Mouse (Mus musculus) heart, embryonic 13.5 days (tissue): ENCODE data around the gene 5730596B20Rik. TPM values are rescaled to one million over a fixed set of nuclear protein-coding genes. Genes with fewer than 3 reads are reported as not detected.

Experiments
- ATAC-seq: fragments of 200-750 bp; cut with Nextera tagmentation; 2 replicates; pipeline ENCODE4 v1.8.0; 2017; ENCODE audit warnings: moderate TSS enrichment; ENCODE audit not compliant: insufficient number of reproducible peaks, low FRiP score, low TSS enrichment; ENCODE audit errors: extremely low read depth
- H3K27ac ChIP-seq: fragments of 300-500 bp; sonication (generic); replicated peaks from 2 replicates; pipeline ENCODE4 v1.5.1; 2015; ENCODE audit warnings: moderate library complexity, mild to moderate bottlenecking, inconsistent platforms
- H3K27me3 ChIP-seq: fragments of 300-500 bp; sonication (generic); replicated peaks from 2 replicates; pipeline ENCODE4 v1.6.1; 2015; ENCODE audit warnings: mild to moderate bottlenecking, inconsistent platforms
- H3K36me3 ChIP-seq: fragments of 300-500 bp; sonication (generic); 2 replicates; pipeline ENCODE4 v1.6.1; 2015; ENCODE audit warnings: mild to moderate bottlenecking, inconsistent platforms
- H3K4me1 ChIP-seq: fragments of 300-500 bp; sonication (generic); 2 replicates; pipeline ENCODE4 v1.6.1; 2015; ENCODE audit warnings: inconsistent platforms
- H3K4me2 ChIP-seq: fragments of 300-500 bp; sonication (generic); 2 replicates; pipeline ENCODE4 v1.6.1; 2015; ENCODE audit warnings: inconsistent platforms, mild to moderate bottlenecking, moderate library complexity
- H3K4me3 ChIP-seq: fragments of 300-500 bp; sonication (generic); 2 replicates; pipeline ENCODE4 v1.5.1; 2015; ENCODE audit warnings: moderate library complexity, mild to moderate bottlenecking, inconsistent platforms
- H3K9ac ChIP-seq: fragments of 300-500 bp; sonication (generic); 2 replicates; pipeline ENCODE4 v1.6.1; 2015; ENCODE audit warnings: inconsistent platforms, mild to moderate bottlenecking, moderate library complexity
- H3K9me3 ChIP-seq: fragments of 300-500 bp; sonication (generic); 2 replicates; pipeline ENCODE4 v1.6.1; 2016; ENCODE audit warnings: inconsistent platforms
- WGBS: fragments of 180-500 bp; shearing (Covaris S2); methylation state at CpG from one replicate; pipeline ENCODE4 v1.1.7; 2015; ENCODE audit warnings: mixed read lengths; 5-methylcytosine and 5-hydroxymethylcytosine counted together
- polyA plus RNA-seq: library from polyadenylated mRNA; unstranded; fragments of >200 nt; fragmentation: Nextera tagmentation; extraction: Ambion mirVana; gene quantifications from 2 replicates; pipeline ENCODE4 v1.2.1, GENCODE M21; 2015

Gene 5730596B20Rik
- polyA plus RNA-seq, 1 experiment from 2014 or later, result 0.33 TPM

- no peak overlapping the region for H3K27ac ChIP-seq
- peak overlapping the region; percentile 19 for H3K4me2 ChIP-seq
- no peaks in the 10 kb centered on the region for H3K36me3 ChIP-seq
- peaks cover 100% of the 10 kb centered on the region for H3K27me3 ChIP-seq
- no peak for ATAC-seq
- no peak overlapping the region for H3K4me3 ChIP-seq
- H3K9ac ChIP-seq, result 0 out of 2 replicates have a peak overlapping the region, but pooled peaks have one; percentile 15
- 44% methylated on average over 1 of the region's 1 CpGs for whole genome bisulfite sequencing
- no peaks in the 10 kb centered on the region for H3K9me3 ChIP-seq
- peaks cover 24% of the 10 kb centered on the region for H3K4me1 ChIP-seq
Observed at GRCm38 (mm10) chr6:52201269-52201668, 24.0 kb downstream of the 5730596B20Rik start.

DNA sequence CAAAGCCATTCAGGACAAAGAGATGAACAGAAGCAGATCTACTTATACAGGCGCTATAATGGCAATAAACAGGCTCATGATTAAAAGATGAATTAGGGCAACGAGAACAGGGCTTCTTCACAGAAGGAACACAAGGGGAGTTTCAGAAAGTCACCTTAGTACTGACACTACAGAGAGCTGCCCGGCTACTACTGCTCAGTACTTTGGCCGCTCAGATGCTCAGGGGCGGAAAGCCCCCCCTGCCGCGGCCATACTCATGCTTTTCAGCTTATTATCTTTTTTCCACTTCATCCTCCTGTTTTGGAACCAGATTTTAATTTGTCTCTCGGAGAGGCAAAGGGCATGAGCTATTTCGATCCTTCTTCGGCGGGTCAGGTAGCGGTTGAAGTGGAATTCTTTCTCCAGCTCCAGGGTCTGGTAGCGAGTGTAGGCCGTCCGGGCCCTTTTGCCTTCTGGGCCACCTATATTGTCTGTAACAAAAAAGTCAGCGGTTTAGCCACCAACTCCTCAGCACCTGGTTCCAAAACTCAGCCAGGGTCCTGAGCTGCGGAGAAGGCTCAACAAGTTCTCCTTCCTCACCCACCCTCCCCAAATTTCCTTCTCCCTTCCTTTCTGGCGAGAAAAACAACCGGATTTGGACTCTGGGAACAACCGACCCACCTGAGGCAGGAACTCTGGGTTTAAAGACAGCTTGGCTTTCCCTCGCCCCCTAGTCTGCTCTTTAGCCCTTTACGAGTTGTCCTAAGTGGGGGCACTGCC is 25.2 kb downstream of the 5730596B20Rik start:
- Histone ChIP-seq H3K27me3 (peaks cover 100% of the 10 kb centered on the region), H3K4me3 (peak overlapping the region; percentile 56), H3K4me2 (peak overlapping the region; percentile 67), H3K36me3 (no peaks in the 10 kb centered on the region), H3K9ac (peak overlapping the region; percentile 80), H3K9me3 (no peaks in the 10 kb centered on the region), H3K27ac (no peak overlapping the region), H3K4me1 (peaks cover 19% of the 10 kb centered on the region)
- ATAC-seq, result no peak
- 4% methylated on average over 22 of the region's 22 CpGs for WGBS

- Histone ChIP-seq H3K9me3 (no peaks in the 10 kb centered on the region), H3K27ac (peak overlapping the region; percentile 13; the same call in 1 of the 2 replicates), H3K27me3 (peaks cover 100% of the 10 kb centered on the region), H3K36me3 (no peaks in the 10 kb centered on the region), H3K4me2 (peak overlapping the region; percentile 67), H3K9ac (peak overlapping the region; percentile 80), H3K4me1 (peaks cover 19% of the 10 kb centered on the region), H3K4me3 (peak overlapping the region; percentile 56)
- ATAC-seq, result no peak
- 2% methylated on average over 10 of the region's 10 CpGs for WGBS
Observed at GRCm38 (mm10) chr6:52203121-52203370, 25.7 kb downstream of the 5730596B20Rik start.

DNA sequence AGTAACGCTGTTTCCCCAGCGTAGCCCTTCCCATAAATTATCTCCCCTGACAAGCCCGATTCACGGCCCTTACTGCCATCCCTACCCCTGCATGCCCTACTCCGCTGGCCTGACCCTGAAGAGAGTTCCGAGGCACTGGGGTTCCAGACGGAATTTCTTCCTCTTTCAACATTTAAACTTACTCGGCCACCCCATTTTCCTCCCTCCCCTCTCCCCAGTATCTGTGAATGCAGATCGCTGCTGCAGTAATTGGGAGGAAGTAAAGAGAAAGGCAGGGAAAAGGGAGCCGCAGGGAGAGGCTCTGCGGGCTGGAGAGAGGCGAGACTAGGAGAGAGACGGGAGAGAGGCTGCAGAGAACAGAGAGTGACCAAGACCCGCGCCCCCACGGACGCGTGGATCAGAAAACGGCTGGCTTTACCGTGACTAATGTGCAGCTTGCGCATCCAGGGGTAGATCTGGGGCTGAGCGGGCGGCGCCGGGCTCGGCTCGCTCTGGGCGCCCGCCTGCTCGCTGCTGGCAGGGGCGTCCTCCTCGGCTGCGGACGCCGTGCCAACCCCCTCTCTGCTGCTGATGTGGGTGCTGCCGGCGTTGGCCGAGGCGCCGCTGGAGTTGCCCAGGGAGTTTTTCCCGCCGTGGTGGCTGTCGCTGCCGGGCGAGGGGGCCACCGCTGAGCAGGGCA is 26.2 kb downstream of the 5730596B20Rik start:
- H3K9me3 ChIP-seq, result no peaks in the 10 kb centered on the region
- WGBS, result under 1% methylated on average over 46 of the region's 46 CpGs
- H3K4me3 ChIP-seq, result peak overlapping the region; percentile 56
- H3K27me3 ChIP-seq, result peaks cover 100% of the 10 kb centered on the region
- peaks cover 24% of the 10 kb centered on the region for H3K4me1 ChIP-seq
- H3K4me2 ChIP-seq, result peak overlapping the region; percentile 67
- H3K27ac ChIP-seq, result peak overlapping the region; percentile 13; the same call in 1 of the 2 replicates
- H3K36me3 ChIP-seq, result no peaks in the 10 kb centered on the region
- no peak for ATAC-seq
- peak overlapping the region; percentile 80 for H3K9ac ChIP-seq

GRCm38 (mm10) chr6:52204050-52204752 is 26.9 kb downstream of the 5730596B20Rik start, which contains the start of gene Hoxa5:
TSS of gene Hoxa5 (minus strand) at chr6:52204587.
- H3K4me3 ChIP-seq, result peak within 1 kb of the TSS; percentile 56
- peak within 1 kb of the TSS; percentile 13; the same call in 1 of the 2 replicates for H3K27ac ChIP-seq
- peaks cover 27% of the 10 kb centered on the region for H3K4me1 ChIP-seq
- ATAC-seq, result no peak
- H3K9me3 ChIP-seq, result no peaks in the 10 kb centered on the region
- no peaks in the 10 kb centered on the region for H3K36me3 ChIP-seq
- WGBS, result under 1% methylated on average over 65 of the region's 65 CpGs
- H3K9ac ChIP-seq, result peak within 1 kb of the TSS; percentile 80
- peaks cover 100% of the 10 kb centered on the region for H3K27me3 ChIP-seq
- peak within 1 kb of the TSS; percentile 67 for H3K4me2 ChIP-seq

DNA sequence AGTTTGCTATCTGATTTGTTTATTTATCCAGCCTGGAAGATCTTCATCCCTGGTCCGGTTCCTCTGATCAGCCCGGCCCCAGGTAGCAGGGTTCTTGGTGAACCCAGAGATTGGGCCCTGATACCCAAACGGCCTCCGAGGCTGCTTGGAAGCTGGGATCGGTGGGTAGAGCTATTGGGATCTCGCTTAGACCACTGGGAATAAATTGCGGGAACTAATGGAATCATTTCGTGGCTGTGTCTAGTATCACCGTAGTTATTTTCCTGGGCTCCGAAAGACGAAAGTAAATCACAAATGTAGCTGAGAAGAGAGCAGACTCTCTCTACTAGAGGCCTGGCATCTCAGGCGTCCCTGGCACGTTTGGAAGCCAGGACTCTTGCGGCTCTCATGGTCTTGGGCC is 27.9 kb downstream of the 5730596B20Rik start:
- Histone ChIP-seq H3K9me3 (no peaks in the 10 kb centered on the region), H3K4me2 (peak overlapping the region; percentile 16), H3K9ac (no peak overlapping the region), H3K4me3 (peak overlapping the region; percentile 56; the same call in 1 of the 2 replicates), H3K36me3 (no peaks in the 10 kb centered on the region), H3K27me3 (peaks cover 100% of the 10 kb centered on the region), H3K27ac (no peak overlapping the region), H3K4me1 (peaks cover 27% of the 10 kb centered on the region)
- 5% methylated on average over 14 of the region's 14 CpGs for WGBS
- no peak for ATAC-seq

GRCm38 (mm10) chr6:52205638-52206621 is 28.6 kb downstream of the 5730596B20Rik start:
- Histone ChIP-seq H3K4me1 (peaks cover 27% of the 10 kb centered on the region), H3K36me3 (no peaks in the 10 kb centered on the region), H3K9ac (no peak overlapping the region), H3K4me3 (0 out of 2 replicates have a peak overlapping the region, but pooled peaks have one; percentile 56), H3K4me2 (peak overlapping the region; percentile 16), H3K27ac (no peak overlapping the region), H3K9me3 (no peaks in the 10 kb centered on the region), H3K27me3 (peaks cover 100% of the 10 kb centered on the region)
- 3% methylated on average over 55 of the region's 55 CpGs for WGBS
- no peak for ATAC-seq

GRCm38 (mm10) chr6:52206882-52207683 is 29.8 kb downstream of the 5730596B20Rik start:
- 4% methylated on average over 4 of the region's 4 CpGs for WGBS
- H3K9ac ChIP-seq, result no peak overlapping the region

GRCm38 (mm10) chr6:52207684-52207976 is 30.3 kb downstream of the 5730596B20Rik start:
- no peak overlapping the region for H3K9ac ChIP-seq
- no peak overlapping the region for H3K4me2 ChIP-seq

More at GRCm38 (mm10) chr6:52206882-52207683, 29.8 kb downstream of the 5730596B20Rik start:
- Histone ChIP-seq H3K4me2 (no peak overlapping the region), H3K4me3 (no peak overlapping the region), H3K4me1 (peaks cover 35% of the 10 kb centered on the region), H3K36me3 (no peaks in the 10 kb centered on the region), H3K27ac (no peak overlapping the region), H3K27me3 (peaks cover 100% of the 10 kb centered on the region), H3K9me3 (no peaks in the 10 kb centered on the region)
- no peak for ATAC-seq

More at GRCm38 (mm10) chr6:52207684-52207976, 30.3 kb downstream of the 5730596B20Rik start:
- H3K27me3 ChIP-seq, result peaks cover 100% of the 10 kb centered on the region
- no peaks in the 10 kb centered on the region for H3K9me3 ChIP-seq
- no peaks in the 10 kb centered on the region for H3K36me3 ChIP-seq
- ATAC-seq, result no peak
- peaks cover 37% of the 10 kb centered on the region for H3K4me1 ChIP-seq
- H3K4me3 ChIP-seq, result no peak overlapping the region
- no peak overlapping the region for H3K27ac ChIP-seq
